Mouse (Mus musculus): ENCODE data around the gene Psmd1. TPM values are rescaled to one million over a fixed set of nuclear protein-coding genes. Genes with fewer than 3 reads are reported as not detected.

Psmd1 gene
- total and polyA plus RNA-seq, 3 experiments, result 57.9 to 155 (median 116) TPM

GRCm38 (mm10) chr1:86152618-86153017, 88.4 kb downstream of the Psmd1 start (continued):
- TF ChIP-seq BHLHE40 (IDR thresholded peaks at IDR 0.05; ENCODE audit: borderline replicate concordance, low read depth, low read length), result no peak
- TF ChIP-seq TCF12 (IDR thresholded peaks at IDR 0.05; ENCODE audit: low read depth, low read length), result no peak
- TF ChIP-seq SMC3 (IDR thresholded peaks at IDR 0.05; ENCODE audit: low read depth, low read length), result peak; percentile 55
- TF ChIP-seq USF2 (IDR thresholded peaks at IDR 0.05; ENCODE audit: borderline replicate concordance in 1 of 2, insufficient read depth in 1 of 2, low read depth in 1 of 2, low read length in 2 of 2), result no peak
- TF ChIP-seq ZC3H11A (IDR thresholded peaks at IDR 0.05; ENCODE audit: low read depth, low read length), result peak; percentile 39
- TF ChIP-seq POLR2AphosphoS5 (IDR thresholded peaks at IDR 0.05; ENCODE audit: borderline replicate concordance, low read depth, low read length), result no peak
- TF ChIP-seq GABPA (IDR thresholded peaks at IDR 0.05; ENCODE audit: low read depth, low read length), result no peak
- TF ChIP-seq ZMIZ1 (IDR thresholded peaks at IDR 0.05; ENCODE audit: low read depth, low read length), result no peak
- TF ChIP-seq MAZ (IDR thresholded peaks at IDR 0.05; ENCODE audit: low read depth, low read length), result no peak
- no peak for TF ChIP-seq ETS1 (IDR thresholded peaks at IDR 0.05; ENCODE audit: low read depth, low read length)
- TF ChIP-seq JUND (IDR thresholded peaks at IDR 0.05; ENCODE audit: low read depth, low read length), result no peak

- no peaks in the 10 kb centered on the region for H3K27me3 ChIP-seq (ENCODE audit: control insufficient read depth in 1 of 2, insufficient read depth in 2 of 2, low read length in 2 of 2)
- peaks cover 3 to 7% of the 10 kb centered on the region in 2 experiments; a peak in 2 of 4 replicates for H3K4me1 ChIP-seq (ENCODE audit: control insufficient read depth in 1 of 2, insufficient read depth in 2 of 2, low read length in 2 of 2)
- H3K27ac ChIP-seq (ENCODE audit: control insufficient read depth, low read depth, low read length), result peak within 1 kb of the TSS; percentile 94
- H3K4me3 ChIP-seq (ENCODE audit: control insufficient read depth in 1 of 2, insufficient read depth in 1 of 2, low read depth in 2 of 2, low read length in 2 of 2), result peak within 1 kb of the TSS; percentile 75 to 84
- peak within 1 kb of the TSS; percentile 81 for H3K9ac ChIP-seq (ENCODE audit: control insufficient read depth, low read depth, low read length, poor library complexity, severe bottlenecking)
- peaks cover 0 to 5% of the 10 kb centered on the region in 2 experiments; a peak in 2 of 4 replicates for H3K36me3 ChIP-seq (ENCODE audit: control insufficient read depth in 1 of 2, insufficient read depth in 2 of 2, low read length in 2 of 2)
- H3K79me2 ChIP-seq (ENCODE audit: control insufficient read depth, insufficient read depth, low read length, poor library complexity), result no peaks in the 10 kb centered on the region; the same call in 1 of the 2 replicates
- H3K9me3 ChIP-seq (replicated peaks; ENCODE audit: insufficient read depth, low read length), result no peaks in the 10 kb centered on the region
- peak; percentile 99 for DNase-seq (ENCODE audit: low read depth, low spot score)
- peak; percentile 96 for TF ChIP-seq MXI1 (IDR thresholded peaks at IDR 0.05; ENCODE audit: low read depth, low read length)
- no peak for TF ChIP-seq NRF1 (IDR thresholded peaks at IDR 0.05; ENCODE audit: insufficient read depth, low read depth, low read length, poor library complexity, severe bottlenecking)
- TF ChIP-seq MAFK (IDR thresholded peaks at IDR 0.05; ENCODE audit: borderline replicate concordance, low read depth, low read length), result no peak
- TF ChIP-seq MYB (IDR thresholded peaks at IDR 0.05; ENCODE audit: low read depth, low read length), result no peak
- no peak for TF ChIP-seq UBTF (IDR thresholded peaks at IDR 0.05; ENCODE audit: borderline replicate concordance, insufficient read depth, low read depth, low read length)
- TF ChIP-seq ZC3H11A (IDR thresholded peaks at IDR 0.05; ENCODE audit: low read depth, low read length), result no peak
- peak; percentile 89 for TF ChIP-seq HCFC1 (IDR thresholded peaks at IDR 0.05; ENCODE audit: low read depth, low read length)
- no peak for TF ChIP-seq MAZ (IDR thresholded peaks at IDR 0.05; ENCODE audit: low read depth, low read length)
- TF ChIP-seq MYC (IDR thresholded peaks at IDR 0.05; ENCODE audit: low read depth, low read length), result peak; percentile 78; the same call in 1 of the 2 replicates
- peak; percentile 96 for TF ChIP-seq SIN3A (IDR thresholded peaks at IDR 0.05; ENCODE audit: low read length)
- no peak for TF ChIP-seq CTCF (IDR thresholded peaks at IDR 0.05 in 2 of 3, conservative IDR thresholded peaks at IDR 0.05 in 1 of 3; ENCODE audit: control insufficient read depth in 1 of 3, insufficient read depth in 1 of 3, low read depth in 2 of 3, low read length in 3 of 3, poor library complexity in 1 of 3, severe bottlenecking in 1 of 3)
- peak; percentile 92 for TF ChIP-seq TBP (IDR thresholded peaks at IDR 0.05; ENCODE audit: low read depth, low read length)
- TF ChIP-seq USF2 (IDR thresholded peaks at IDR 0.05; ENCODE audit: borderline replicate concordance in 1 of 2, insufficient read depth in 1 of 2, low read depth in 1 of 2, low read length in 2 of 2), result peak; percentile 85 to 95; a peak in 3 of 4 replicates
- TF ChIP-seq USF1 (IDR thresholded peaks at IDR 0.05; ENCODE audit: low read depth, low read length), result peak; percentile 99
- peak; percentile 32; the same call in 1 of the 2 replicates for TF ChIP-seq ETS1 (IDR thresholded peaks at IDR 0.05; ENCODE audit: low read depth, low read length)
- no peak for TF ChIP-seq EP300 (IDR thresholded peaks at IDR 0.05; ENCODE audit: low read depth in 1 of 2, low read length in 2 of 2)
- TF ChIP-seq TAL1 (IDR thresholded peaks at IDR 0.05; ENCODE audit: low read length), result peak; percentile 40
- TF ChIP-seq MAX (IDR thresholded peaks at IDR 0.05; ENCODE audit: low read length), result peak; percentile 98
- TF ChIP-seq SMC3 (IDR thresholded peaks at IDR 0.05; ENCODE audit: low read depth, low read length), result no peak
- TF ChIP-seq RAD21 (IDR thresholded peaks at IDR 0.05; ENCODE audit: low read depth, low read length), result no peak
- peak; percentile 52 to 96; a peak in 2 of 4 replicates for TF ChIP-seq POLR2A (IDR thresholded peaks at IDR 0.05; ENCODE audit: control insufficient read depth in 1 of 2, insufficient read depth in 1 of 2, low read depth in 1 of 2, low read length in 2 of 2, poor library complexity in 1 of 2)
- TF ChIP-seq CHD2 (IDR thresholded peaks at IDR 0.05; ENCODE audit: low read length), result no peak
- TF ChIP-seq ELF1 (IDR thresholded peaks at IDR 0.05; ENCODE audit: low read depth, low read length), result peak; percentile 96
- TF ChIP-seq KAT2A (conservative IDR thresholded peaks at IDR 0.05; ENCODE audit: low read depth, low read length), result no peak; the same call in 1 of the 2 replicates
- no peak for TF ChIP-seq RCOR1 (IDR thresholded peaks at IDR 0.05; ENCODE audit: low read depth, low read length)
- no peak for TF ChIP-seq ZMIZ1 (IDR thresholded peaks at IDR 0.05; ENCODE audit: low read depth, low read length)
- TF ChIP-seq ZKSCAN1 (IDR thresholded peaks at IDR 0.05; ENCODE audit: low read depth, low read length), result no peak
Observed at GRCm38 (mm10) chr1:86154133-86154823, 90.1 kb downstream of the Psmd1 start, which contains the start of gene Armc9. Gene Armc9 (plus strand): TSS chr1:86154780.
